Mouse (Mus musculus) spleen, postnatal 36 days (tissue): ENCODE data around the gene Atrn.

Source experiments
- DNase-seq, 2 experiments: peaks; one replicate each; pipeline ENCODE4 v3.0.0; 2022; ENCODE audit warnings: low spot score in 2 of 2, mixed read lengths in 1 of 2

The Atrn gene

GRCm38 (mm10) chr2:131038675-131039074 lies 132.4 kb downstream of the Atrn start:
- no peak for DNase-seq

- no peak for DNase-seq
These were observed 134.8 kb downstream of the Atrn start for GRCm38 (mm10) chr2:131040854-131041825.

GRCm38 (mm10) chr2:131042988-131043387 lies 136.7 kb downstream of the Atrn start, which contains the start of gene Gfra4:
Gfra4 (minus strand) TSS chr2:131043088.
- DNase-seq: no peak

- DNase-seq: no peak
These were observed 138.1 kb downstream of the Atrn start for GRCm38 (mm10) chr2:131044354-131044852.

GRCm38 (mm10) chr2:131044989-131045720 lies 138.9 kb downstream of the Atrn start:
- DNase-seq: no peak

GRCm38 (mm10) chr2:131046025-131046424 lies 139.7 kb downstream of the Atrn start:
- no peak for DNase-seq

- DNase-seq: peak in 1 of 2 experiments; percentile 32
These were observed 145.7 kb downstream of the Atrn start for GRCm38 (mm10) chr2:131052043-131052442.

GRCm38 (mm10) chr2:131052862-131053418 lies 146.6 kb downstream of the Atrn start:
- DNase-seq: no peak

GRCm38 (mm10) chr2:131053851-131054645 lies 147.8 kb downstream of the Atrn start:
- DNase-seq: no peak

GRCm38 (mm10) chr2:131054646-131055264 lies 148.5 kb downstream of the Atrn start:
- DNase-seq: no peak

- peak; percentile 29 to 46 for DNase-seq
These were observed 149.3 kb downstream of the Atrn start for GRCm38 (mm10) chr2:131055631-131056030.

- no peak for DNase-seq
These were observed 149.9 kb downstream of the Atrn start for GRCm38 (mm10) chr2:131056191-131056590.

- DNase-seq: no peak
These were observed 152.4 kb downstream of the Atrn start for GRCm38 (mm10) chr2:131058672-131059071.

GRCm38 (mm10) chr2:131059377-131059776 lies 153.1 kb downstream of the Atrn start:
- no peak for DNase-seq

- no peak for DNase-seq
These were observed 153.7 kb downstream of the Atrn start for GRCm38 (mm10) chr2:131059781-131060540.

- DNase-seq: no peak
These were observed 154.5 kb downstream of the Atrn start for GRCm38 (mm10) chr2:131060784-131061183.

GRCm38 (mm10) chr2:131061607-131062006 lies 155.3 kb downstream of the Atrn start:
- DNase-seq: no peak

GRCm38 (mm10) chr2:131063404-131063864 lies 157.1 kb downstream of the Atrn start, which contains the start of gene Adam33:
Adam33 (minus strand) TSS chr2:131063814.
- no peak for DNase-seq

- no peak for DNase-seq
These were observed 160.0 kb downstream of the Atrn start for GRCm38 (mm10) chr2:131066342-131066741.

- no peak for DNase-seq
These were observed 161.2 kb downstream of the Atrn start for GRCm38 (mm10) chr2:131067481-131067880.
